In the genomic region with DNA sequence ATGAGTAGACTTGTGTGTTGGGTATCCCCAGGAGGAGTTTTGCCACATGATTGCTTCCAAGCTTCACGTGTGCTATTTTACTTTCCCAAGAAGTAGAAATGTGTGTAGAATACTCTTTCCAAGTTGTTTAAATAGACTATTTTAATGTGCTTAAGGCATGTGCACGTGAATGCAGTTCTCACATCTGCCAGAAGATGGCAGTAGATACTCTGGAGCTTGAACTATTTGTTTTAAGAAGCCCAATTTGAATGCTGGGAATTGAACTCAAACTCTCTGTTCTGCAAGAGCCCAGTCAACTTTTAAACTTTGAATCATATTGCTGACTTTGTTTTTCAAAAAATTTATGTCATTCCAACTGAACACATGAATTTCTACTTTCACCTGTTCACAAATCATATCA, we compare ENCODE assay signal across 8 mouse cellular contexts.
DNase-seq lines count a peak whose midpoint lies in the region; ATAC-seq lines count a peak whose summit lies in the region.

No protein-coding gene starts in this region.

- no peak overlapping the region for H3K27ac ChIP-seq in hindbrain, embryonic 10.5 days
- no peak overlapping the region for H3K27ac ChIP-seq in hindbrain, embryonic 16.5 days (ENCODE audit: low read depth, low read length)

- no peaks in the 10 kb centered on the region for H3K27me3 ChIP-seq in hindbrain, embryonic 10.5 days (ENCODE audit: insufficient read depth, poor library complexity, severe bottlenecking)
- no peaks in the 10 kb centered on the region for H3K27me3 ChIP-seq in hindbrain, embryonic 16.5 days (replicated peaks; ENCODE audit: control insufficient read depth, insufficient read depth, low read length)

- no peaks in the 10 kb centered on the region for H3K36me3 ChIP-seq in hindbrain, embryonic 10.5 days
- H3K36me3 ChIP-seq in hindbrain, embryonic 16.5 days (ENCODE audit: control insufficient read depth, insufficient read depth, low read length) = no peaks in the 10 kb centered on the region

- no peaks in the 10 kb centered on the region for H3K4me1 ChIP-seq in hindbrain, embryonic 10.5 days (replicated peaks)
- no peaks in the 10 kb centered on the region for H3K4me1 ChIP-seq in hindbrain, embryonic 16.5 days (ENCODE audit: control insufficient read depth, insufficient read depth, low read depth, low read length)

- DNase-seq in hindbrain, embryonic 10.5 days (ENCODE audit: low spot score) = peak; percentile 34
- DNase-seq in urinary bladder, postnatal 14 days (ENCODE audit: low spot score) = peak; percentile 38
- DNase-seq in urinary bladder, postnatal 10 days (ENCODE audit: low spot score) = no peak
- peak; percentile 23 for DNase-seq in c-Kit-positive CD71-positive TER-119-positive erythroid progenitor cells, embryonic 14.5 days (ENCODE audit: low spot score)
- peak; percentile 36 for DNase-seq in kidney, postnatal 14 days
- DNase-seq in naive thymus-derived CD4-positive, alpha-beta T cell, adult 2 months (ENCODE audit: low read depth) = peak; percentile 1
- no peak for DNase-seq in ovary, postnatal 10 days (ENCODE audit: low spot score)

- no peaks in the 10 kb centered on the region for H3K9me3 ChIP-seq in hindbrain, embryonic 10.5 days
- H3K9me3 ChIP-seq in hindbrain, embryonic 16.5 days (ENCODE audit: control insufficient read depth, low read length) = no peaks in the 10 kb centered on the region

- no peak for ATAC-seq in hindbrain, embryonic 16.5 days

- 3% methylated on average over 2 of the region's 2 CpGs for WGBS in hindbrain, embryonic 10.5 days
- 5% methylated on average over 2 of the region's 2 CpGs for WGBS in hindbrain, embryonic 16.5 days

- no peak overlapping the region for H3K4me2 ChIP-seq in hindbrain, embryonic 16.5 days (ENCODE audit: low read length)

- no peak overlapping the region for H3K4me3 ChIP-seq in hindbrain, embryonic 10.5 days
- no peak overlapping the region for H3K4me3 ChIP-seq in hindbrain, embryonic 16.5 days (ENCODE audit: low read length)

- H3K9ac ChIP-seq in hindbrain, embryonic 16.5 days (ENCODE audit: low read depth, low read length) = no peak overlapping the region

Comparison
In these comparisons a context has a peak if more than half of its experiments do, and no peak if none do; other contexts are left out.
1. DNase-seq: peak in hindbrain, embryonic 10.5 days (single experiment), urinary bladder, postnatal 14 days (single experiment), c-Kit-positive CD71-positive TER-119-positive erythroid progenitor cells, embryonic 14.5 days (single experiment), kidney, postnatal 14 days (single experiment) and naive thymus-derived CD4-positive, alpha-beta T cell, adult 2 months (single experiment); none in urinary bladder, postnatal 10 days (single experiment) and ovary, postnatal 10 days (single experiment).